Mouse (Mus musculus) heart, postnatal 14 days (tissue): Measurements from ENCODE around the gene Slc26a10. TPM values are rescaled to one million over a fixed set of nuclear protein-coding genes. Genes with fewer than 3 reads are reported as not detected.
"Not testable (repeated sequence)": the region's sequence is repeated elsewhere in the genome, so short reads cannot be mapped to it uniquely, and the experiment has no call there.

Source experiments
- DNase-seq, 2 experiments: peaks; one replicate each; pipeline ENCODE4 v3.0.0; 2021 to 2022
- intact Hi-C: fragments of 180-260 bp; cut with DNase I; formaldehyde crosslinking; loops from one replicate; pipeline ENCODE4 v1.15.1; 2025
- total RNA-seq, 2 experiments: library from RNA; stranded (reverse); gene quantifications; 2 replicates each; pipeline ENCODE4 v1.2.3; 2021

The Slc26a10 gene
- total RNA-seq, 2 experiments from 2014 or later = 45.5 to 66.9 TPM

GRCm38 (mm10) chr10:127166404-127166715, 14.1 kb downstream of the Slc26a10 start:
- DNase-seq = no peak
- intact Hi-C loops = loop anchor here (5.0 kb wide), 1 partner anchor 39 kb away; no protein-coding TSS in a partner anchor

- intact Hi-C loops = loop anchor here (2.0 to 5.0 kb wide), 2 partner anchors 39 to 63 kb away; no protein-coding TSS in a partner anchor
- peak; percentile 40 to 42 for DNase-seq
These were observed 14.6 kb downstream of the Slc26a10 start for GRCm38 (mm10) chr10:127165654-127166403.

GRCm38 (mm10) chr10:127165354-127165653, 15.1 kb downstream of the Slc26a10 start:
- no peak for DNase-seq
- intact Hi-C loops = loop anchor here (2.0 to 5.0 kb wide), 2 partner anchors 38 to 63 kb away; no protein-coding TSS in a partner anchor

- intact Hi-C loops = loop anchor here (2.0 to 5.0 kb wide), 2 partner anchors 37 to 64 kb away; no protein-coding TSS in a partner anchor
- peak; percentile 83 to 84 for DNase-seq
These were observed 15.7 kb downstream of the Slc26a10 start, which contains the start of gene B4galnt1 for GRCm38 (mm10) chr10:127164631-127165353. TSS of gene B4galnt1 (plus strand) at chr10:127165225.

GRCm38 (mm10) chr10:127164190-127164589, 16.3 kb downstream of the Slc26a10 start:
- intact Hi-C loops = loop anchor here (2.0 kb wide), 1 partner anchor 65 kb away; no protein-coding TSS in a partner anchor

GRCm38 (mm10) chr10:127162771-127163261, 17.6 kb downstream of the Slc26a10 start:
- DNase-seq, intact Hi-C loops: not testable (repeated sequence)

More at GRCm38 (mm10) chr10:127164190-127164589, 16.3 kb downstream of the Slc26a10 start:
- no peak for DNase-seq

GRCm38 (mm10) chr10:127160728-127161127, 19.7 kb downstream of the Slc26a10 start:
- intact Hi-C loops = no loop called here
- no peak for DNase-seq

GRCm38 (mm10) chr10:127160081-127160480, 20.4 kb downstream of the Slc26a10 start:
- DNase-seq = no peak
- intact Hi-C loops = no loop called here

- intact Hi-C loops = no loop called here
- DNase-seq = no peak
These were observed 22.0 kb downstream of the Slc26a10 start for GRCm38 (mm10) chr10:127158471-127158870.

- intact Hi-C loops = no loop called here
These were observed 23.9 kb downstream of the Slc26a10 start for GRCm38 (mm10) chr10:127156511-127156910.

GRCm38 (mm10) chr10:127156089-127156488, 24.4 kb downstream of the Slc26a10 start:
- no peak for DNase-seq
- intact Hi-C loops = no loop called here

More at GRCm38 (mm10) chr10:127156511-127156910, 23.9 kb downstream of the Slc26a10 start:
- DNase-seq = no peak

GRCm38 (mm10) chr10:127154652-127155051, 25.8 kb downstream of the Slc26a10 start:
- intact Hi-C loops = no loop called here
- DNase-seq = no peak

GRCm38 (mm10) chr10:127154241-127154640, 26.2 kb downstream of the Slc26a10 start:
- no peak for DNase-seq
- intact Hi-C loops = no loop called here

- intact Hi-C loops = no loop called here
- DNase-seq = no peak
These were observed 27.1 kb downstream of the Slc26a10 start for GRCm38 (mm10) chr10:127153323-127153722.

- DNase-seq, intact Hi-C loops: not testable (repeated sequence)
These were observed 27.9 kb downstream of the Slc26a10 start for GRCm38 (mm10) chr10:127152556-127152955.

- DNase-seq, intact Hi-C loops: not testable (repeated sequence)
These were observed 29.2 kb downstream of the Slc26a10 start for GRCm38 (mm10) chr10:127151233-127151632.

- intact Hi-C loops = no loop called here
- DNase-seq = no peak
These were observed 30.0 kb downstream of the Slc26a10 start for GRCm38 (mm10) chr10:127150471-127150872.

GRCm38 (mm10) chr10:127147135-127147534, 33.3 kb downstream of the Slc26a10 start:
- intact Hi-C loops = no loop called here
- DNase-seq = no peak

GRCm38 (mm10) chr10:127145303-127145702, 35.1 kb downstream of the Slc26a10 start:
- DNase-seq = no peak
- intact Hi-C loops = no loop called here

GRCm38 (mm10) chr10:127144536-127144935, 35.9 kb downstream of the Slc26a10 start:
- no peak for DNase-seq
- intact Hi-C loops = no loop called here

GRCm38 (mm10) chr10:127143228-127143627, 37.2 kb downstream of the Slc26a10 start:
- intact Hi-C loops = no loop called here
- DNase-seq = no peak
